Mouse (Mus musculus) liver, embryonic 15.5 days (tissue): ENCODE data around the gene Tmco4. TPM values are rescaled to one million over a fixed set of nuclear protein-coding genes. Genes with fewer than 3 reads are reported as not detected.
"Not testable (repeated sequence)": the region's sequence is repeated elsewhere in the genome, so short reads cannot be mapped to it uniquely, and the experiment has no call there.

ENCODE experiments used
- ATAC-seq: fragments of 200-750 bp; cut with Nextera tagmentation; 2 replicates; pipeline ENCODE4 v1.8.0; 2017; ENCODE audit warnings: moderate number of reproducible peaks, mild to moderate bottlenecking, moderate library complexity; ENCODE audit not compliant: insufficient read depth
- H3K27ac ChIP-seq: fragments of 300-500 bp; sonication (generic); replicated peaks from 2 replicates; pipeline ENCODE4 v1.5.1; 2015; ENCODE audit warnings: mild to moderate bottlenecking, inconsistent platforms
- H3K27me3 ChIP-seq: fragments of 300-500 bp; sonication (generic); 2 replicates; pipeline ENCODE4 v1.6.1; 2015; ENCODE audit warnings: mild to moderate bottlenecking, inconsistent platforms
- H3K36me3 ChIP-seq: fragments of 300-500 bp; sonication (generic); replicated peaks from 2 replicates; pipeline ENCODE4 v1.6.1; 2015; ENCODE audit warnings: moderate library complexity, mild to moderate bottlenecking, inconsistent platforms
- H3K4me1 ChIP-seq: fragments of 300-500 bp; sonication (generic); replicated peaks from 2 replicates; pipeline ENCODE4 v1.6.1; 2015; ENCODE audit warnings: inconsistent platforms
- H3K4me2 ChIP-seq: fragments of 300-500 bp; sonication (generic); 2 replicates; pipeline ENCODE4 v1.6.1; 2015; ENCODE audit warnings: moderate library complexity, mild to moderate bottlenecking, inconsistent platforms
- H3K4me3 ChIP-seq: fragments of 300-500 bp; sonication (generic); replicated peaks from 2 replicates; pipeline ENCODE4 v1.5.1; 2015; ENCODE audit warnings: mild to moderate bottlenecking, inconsistent platforms
- H3K9ac ChIP-seq: fragments of 300-500 bp; sonication (generic); 2 replicates; pipeline ENCODE4 v1.6.1; 2015; ENCODE audit warnings: moderate library complexity, mild to moderate bottlenecking, inconsistent platforms
- H3K9me3 ChIP-seq: fragments of 300-500 bp; sonication (generic); replicated peaks from 2 replicates; pipeline ENCODE4 v1.6.1; 2016; ENCODE audit warnings: inconsistent platforms
- WGBS: fragments of 180-500 bp; shearing (Covaris S2); methylation state at CpG from one replicate; pipeline ENCODE4 v1.1.7; 2015; ENCODE audit warnings: mixed read lengths; ENCODE audit not compliant: insufficient replicate concordance; 5-methylcytosine and 5-hydroxymethylcytosine counted together
- polyA plus RNA-seq: library from polyadenylated mRNA; unstranded; fragments of >200 nt; fragmentation: Nextera tagmentation; extraction: Ambion mirVana; gene quantifications from 2 replicates; pipeline ENCODE4 v1.2.1, GENCODE M21; 2015

Gene Tmco4
- polyA plus RNA-seq, 1 experiment from 2014 or later, result 2.9 TPM

DNA sequence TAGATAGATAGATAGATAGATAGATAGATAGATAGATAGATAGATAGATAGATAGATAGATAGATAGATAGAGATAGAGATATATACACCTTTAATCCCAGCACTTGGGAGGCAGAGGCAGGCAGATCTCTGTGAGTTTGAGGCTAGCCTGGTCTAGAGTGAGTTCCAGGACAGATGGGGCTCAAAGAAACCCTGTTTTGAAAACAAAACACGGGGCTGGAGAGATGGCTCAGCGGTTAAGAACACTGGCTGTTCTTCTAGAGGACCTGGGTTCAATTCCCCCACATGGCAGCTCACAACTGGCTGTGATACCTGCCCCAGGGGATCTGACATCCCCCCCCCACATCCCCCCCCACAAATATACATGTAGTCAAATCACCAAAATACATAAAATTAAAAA lies 1.9 kb downstream of the Tmco4 start:
- peaks cover 34% of the 10 kb centered on the region for H3K4me1 ChIP-seq
- H3K9me3 ChIP-seq, H3K4me2 ChIP-seq, ATAC-seq, H3K36me3 ChIP-seq, H3K27ac ChIP-seq, H3K4me3 ChIP-seq, H3K27me3 ChIP-seq, H3K9ac ChIP-seq: not testable (repeated sequence)
- WGBS, result 73% methylated on average over 2 of the region's 2 CpGs

DNA sequence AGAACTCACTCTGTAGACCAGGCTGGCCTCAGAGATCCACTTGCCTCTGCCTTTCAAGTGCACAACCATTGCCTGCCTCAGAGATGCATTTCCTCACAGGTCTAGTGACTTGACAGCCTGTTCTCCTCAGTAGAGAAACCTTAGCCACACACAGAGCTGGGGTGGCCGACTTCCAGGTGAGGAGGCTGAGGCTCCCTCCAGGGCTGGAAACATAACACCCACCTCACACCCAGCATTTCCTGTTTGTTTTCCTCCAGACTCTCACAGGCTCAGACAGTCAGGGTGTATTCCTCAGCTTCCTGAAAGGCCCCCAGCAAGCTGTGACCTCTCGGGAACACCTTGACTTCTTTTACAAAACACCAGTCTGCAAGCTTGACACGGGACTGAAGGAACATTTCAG lies 2.5 kb downstream of the Tmco4 start:
- no peak for ATAC-seq
- H3K4me3 ChIP-seq, result no peak overlapping the region
- H3K4me2 ChIP-seq, result no peak overlapping the region
- no peaks in the 10 kb centered on the region for H3K9me3 ChIP-seq
- no peaks in the 10 kb centered on the region for H3K27me3 ChIP-seq
- no peaks in the 10 kb centered on the region for H3K36me3 ChIP-seq
- no peak overlapping the region for H3K9ac ChIP-seq
- no peak overlapping the region for H3K27ac ChIP-seq
- WGBS, result 50% methylated on average over 3 of the region's 3 CpGs
- H3K4me1 ChIP-seq, result peaks cover 28% of the 10 kb centered on the region

DNA sequence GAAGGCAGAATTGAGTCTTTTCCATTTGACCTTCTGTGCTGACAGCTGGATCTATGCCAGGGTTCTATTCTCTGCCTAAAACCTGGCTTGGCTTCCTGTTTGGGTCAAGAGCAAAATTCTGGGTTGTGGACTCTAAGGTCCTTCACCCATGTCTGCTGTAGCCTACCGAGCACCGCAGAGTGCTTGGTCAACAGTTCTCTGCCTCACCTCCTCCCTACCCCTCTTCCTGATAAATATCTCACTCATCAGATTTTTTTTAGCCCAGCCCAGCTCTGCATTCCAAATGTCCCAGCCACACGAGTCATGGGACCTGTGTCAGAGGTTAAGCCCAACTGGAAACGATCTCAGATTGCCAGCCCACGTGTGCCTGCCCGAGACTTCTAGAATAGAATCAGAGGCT lies 3.4 kb downstream of the Tmco4 start:
- peaks cover 28% of the 10 kb centered on the region for H3K4me1 ChIP-seq
- H3K4me2 ChIP-seq, result no peak overlapping the region
- WGBS, result 69% methylated on average over 6 of the region's 6 CpGs
- H3K27me3 ChIP-seq, result no peaks in the 10 kb centered on the region
- no peaks in the 10 kb centered on the region for H3K9me3 ChIP-seq
- H3K36me3 ChIP-seq, result no peaks in the 10 kb centered on the region
- H3K4me3 ChIP-seq, result no peak overlapping the region
- H3K9ac ChIP-seq, result no peak overlapping the region
- no peak for ATAC-seq
- no peak overlapping the region for H3K27ac ChIP-seq

DNA sequence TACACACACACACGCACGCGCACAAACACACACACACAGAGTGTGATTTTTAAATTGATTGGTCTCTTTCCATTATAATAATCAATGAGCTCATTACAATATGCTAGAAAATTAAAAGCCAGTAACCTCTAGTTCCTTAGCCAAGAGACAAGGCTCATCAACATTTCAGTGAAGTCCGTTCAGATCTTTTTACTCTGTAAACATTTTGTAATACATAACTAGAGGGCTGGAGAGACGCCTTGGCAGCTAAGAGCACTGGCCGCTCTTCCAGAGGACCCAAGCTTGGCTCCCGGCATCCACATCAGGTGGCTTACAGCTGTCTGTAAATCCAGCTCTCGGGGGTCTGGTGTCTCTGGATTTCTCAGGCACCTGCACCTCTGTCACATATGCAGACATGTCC lies 7.3 kb downstream of the Tmco4 start:
- 80% methylated on average over 8 of the region's 8 CpGs for WGBS
- Histone ChIP-seq H3K27me3 (no peaks in the 10 kb centered on the region), H3K27ac (no peak overlapping the region), H3K9ac (no peak overlapping the region), H3K4me3 (no peak overlapping the region), H3K9me3 (no peaks in the 10 kb centered on the region), H3K4me1 (peaks cover 3% of the 10 kb centered on the region; the same call in 1 of the 2 replicates), H3K36me3 (no peaks in the 10 kb centered on the region), H3K4me2 (no peak overlapping the region)
- no peak for ATAC-seq

DNA sequence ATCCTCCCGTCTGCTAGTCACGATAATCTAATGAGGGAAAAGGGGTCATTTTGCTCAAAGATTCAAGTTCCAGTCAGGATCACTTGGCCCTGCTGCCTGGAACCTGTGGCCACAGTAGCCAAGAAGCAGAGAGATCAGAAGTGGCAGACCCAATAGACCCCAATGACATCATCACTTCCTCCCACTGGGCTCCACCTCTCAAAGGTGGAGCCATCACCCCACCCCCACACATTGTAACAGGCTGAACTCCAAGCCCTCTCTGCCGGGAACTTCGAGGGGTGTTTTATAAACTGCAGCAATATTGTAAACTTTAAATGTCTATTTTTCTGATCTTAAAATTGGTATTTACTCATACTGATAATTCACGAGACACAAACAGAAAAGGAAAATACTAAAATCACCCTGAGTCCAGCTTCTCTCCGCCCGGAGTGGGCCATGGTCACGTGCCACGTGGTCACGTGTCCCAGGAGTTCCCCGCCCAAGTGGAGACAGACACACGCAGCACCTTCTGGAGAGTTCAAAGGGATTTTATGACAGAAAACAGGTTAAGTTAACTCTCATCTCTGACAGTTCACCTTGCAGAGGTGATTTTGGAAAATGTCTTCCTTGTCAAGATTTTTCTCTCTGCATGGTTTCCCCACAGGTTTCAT lies 8.2 kb downstream of the Tmco4 start:
- no peak for ATAC-seq
- Histone ChIP-seq H3K4me3 (no peak overlapping the region), H3K9ac (no peak overlapping the region), H3K4me1 (peaks cover 3% of the 10 kb centered on the region; the same call in 1 of the 2 replicates), H3K9me3 (no peaks in the 10 kb centered on the region), H3K36me3 (no peaks in the 10 kb centered on the region), H3K4me2 (peak overlapping the region; percentile 18; the same call in 1 of the 2 replicates), H3K27ac (no peak overlapping the region), H3K27me3 (no peaks in the 10 kb centered on the region)
- WGBS, result 27% methylated on average over 12 of the region's 12 CpGs

DNA sequence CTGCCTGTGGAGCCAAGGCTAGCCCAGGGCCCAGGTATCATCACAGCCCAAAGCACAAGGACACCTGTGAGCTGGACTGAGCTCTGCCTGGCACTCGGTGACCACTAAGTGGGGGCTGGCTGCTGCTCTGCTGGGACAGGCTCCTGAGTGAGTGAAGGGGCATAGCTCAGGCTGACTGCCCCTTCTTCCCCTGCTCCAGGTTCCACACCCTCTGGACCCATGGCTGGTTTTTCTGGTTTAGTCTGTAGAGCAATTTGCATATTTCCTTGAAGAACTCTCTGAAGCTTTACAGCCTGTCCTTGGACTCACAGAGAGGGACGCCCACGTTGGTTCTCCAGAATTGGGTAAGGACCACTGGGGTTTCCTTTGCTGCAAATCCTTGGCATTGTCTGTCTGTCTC lies 10.7 kb downstream of the Tmco4 start:
- no peak overlapping the region for H3K9ac ChIP-seq
- H3K4me2 ChIP-seq, result no peak overlapping the region
- WGBS, result 68% methylated on average over 3 of the region's 3 CpGs
- H3K36me3 ChIP-seq, result no peaks in the 10 kb centered on the region
- peaks cover 5% of the 10 kb centered on the region; the same call in 1 of the 2 replicates for H3K4me1 ChIP-seq
- H3K27ac ChIP-seq, result no peak overlapping the region
- no peak overlapping the region for H3K4me3 ChIP-seq
- no peaks in the 10 kb centered on the region for H3K27me3 ChIP-seq
- H3K9me3 ChIP-seq, result no peaks in the 10 kb centered on the region
- no peak for ATAC-seq

DNA sequence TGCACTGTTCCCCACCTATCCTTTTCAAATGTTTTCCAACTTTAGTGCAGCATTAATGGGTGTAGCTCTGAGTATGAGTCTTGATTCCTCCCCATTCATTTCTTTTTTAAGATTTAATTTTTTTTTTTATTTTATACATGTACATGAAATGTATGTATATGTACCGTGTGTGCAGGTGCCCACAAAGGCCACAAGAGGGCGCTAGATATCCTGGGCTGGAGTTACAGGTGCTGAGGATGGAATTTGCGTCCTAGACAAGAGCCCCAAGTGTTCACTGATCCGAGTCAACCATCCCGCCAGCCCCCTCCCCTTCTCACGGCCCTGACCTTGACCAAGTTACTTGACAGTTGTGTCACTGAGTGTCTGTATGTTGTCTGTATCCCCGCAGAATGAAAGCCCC lies 12.1 kb downstream of the Tmco4 start:
- Histone ChIP-seq H3K4me1 (peaks cover 5% of the 10 kb centered on the region; the same call in 1 of the 2 replicates), H3K9ac (no peak overlapping the region), H3K9me3 (no peaks in the 10 kb centered on the region), H3K4me3 (no peak overlapping the region), H3K36me3 (no peaks in the 10 kb centered on the region), H3K27me3 (no peaks in the 10 kb centered on the region), H3K4me2 (no peak overlapping the region), H3K27ac (no peak overlapping the region)
- no peak for ATAC-seq
- WGBS, result 68% methylated on average over 7 of the region's 7 CpGs

DNA sequence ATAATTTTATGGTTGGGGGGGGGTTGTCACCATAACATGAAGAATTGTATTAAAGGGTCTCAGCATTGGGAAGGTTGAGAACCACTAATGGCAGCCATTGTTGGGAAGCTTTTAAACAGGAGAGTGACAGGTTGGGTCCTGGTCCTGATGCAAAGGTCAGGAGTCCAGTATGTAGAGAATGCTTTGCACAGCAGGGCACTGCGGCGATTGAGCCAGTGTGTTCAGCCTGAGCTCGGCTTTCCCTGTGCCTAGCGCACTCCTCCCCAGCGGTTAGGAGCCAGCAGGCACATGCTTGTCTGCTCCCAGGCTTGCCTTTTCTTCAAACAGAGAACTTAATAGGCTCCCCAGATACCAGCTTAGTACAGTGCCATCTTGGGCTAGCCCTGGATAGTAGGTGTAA lies 13.6 kb downstream of the Tmco4 start:
- Histone ChIP-seq H3K4me3 (no peak overlapping the region), H3K36me3 (no peaks in the 10 kb centered on the region), H3K4me2 (no peak overlapping the region), H3K27ac (no peak overlapping the region), H3K27me3 (no peaks in the 10 kb centered on the region), H3K9me3 (no peaks in the 10 kb centered on the region), H3K4me1 (0 out of 2 replicates have a peak, but pooled peaks cover 2% of the 10 kb centered on the region), H3K9ac (no peak overlapping the region)
- no peak for ATAC-seq
- WGBS, result 76% methylated on average over 5 of the region's 5 CpGs

DNA sequence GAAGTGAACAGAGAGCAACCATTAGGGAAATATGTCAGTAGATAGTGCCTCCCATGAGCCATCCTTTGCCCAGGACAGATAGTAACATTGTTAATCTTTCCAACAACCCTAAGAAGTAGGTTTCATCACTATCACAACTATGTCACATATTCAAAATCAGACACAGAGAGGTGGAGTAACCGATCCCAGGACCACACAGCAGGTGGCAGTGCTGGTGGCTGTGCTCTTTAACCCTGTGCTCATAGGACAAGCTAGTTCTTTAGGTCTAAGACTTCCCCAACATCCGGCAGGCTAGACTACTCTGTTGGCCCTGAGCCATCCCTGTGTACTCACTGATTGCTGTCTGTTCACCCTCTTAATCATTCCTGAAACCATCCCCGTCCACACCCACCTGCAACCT lies 21.7 kb downstream of the Tmco4 start:
- ATAC-seq, result no peak
- H3K9ac ChIP-seq, result no peak overlapping the region
- WGBS, result 54% methylated on average over 3 of the region's 3 CpGs

DNA sequence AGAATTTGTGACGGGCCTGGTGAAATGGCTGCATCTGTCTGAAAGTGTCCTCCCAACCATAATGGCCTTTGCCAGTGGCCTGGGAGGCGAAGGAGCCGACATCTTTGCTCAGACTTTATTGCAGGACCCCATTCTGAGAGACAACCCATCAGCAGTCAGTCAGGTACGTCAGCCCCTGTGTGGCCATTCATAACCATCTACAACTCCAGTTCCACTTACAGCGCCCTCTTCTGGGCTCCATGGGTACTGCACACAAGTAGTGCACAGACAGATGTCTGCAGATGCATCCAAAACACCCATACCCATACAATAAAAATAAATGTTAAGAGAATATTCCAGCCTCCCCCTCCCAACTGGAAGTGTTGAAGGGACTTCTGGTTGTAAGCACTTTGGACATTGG lies 23.7 kb downstream of the Tmco4 start:
- Histone ChIP-seq H3K36me3 (peaks cover 5% of the 10 kb centered on the region; the same call in 1 of the 2 replicates), H3K9me3 (no peaks in the 10 kb centered on the region), H3K4me2 (no peak overlapping the region), H3K27me3 (no peaks in the 10 kb centered on the region), H3K27ac (no peak overlapping the region), H3K4me1 (no peaks in the 10 kb centered on the region), H3K4me3 (no peak overlapping the region), H3K9ac (no peak overlapping the region)
- 57% methylated on average over 5 of the region's 5 CpGs for WGBS
- no peak for ATAC-seq

More for the DNA sequence above, 21.7 kb downstream of the Tmco4 start:
- H3K27ac ChIP-seq, result no peak overlapping the region
- H3K36me3 ChIP-seq, result peaks cover 5% of the 10 kb centered on the region; the same call in 1 of the 2 replicates
- no peaks in the 10 kb centered on the region for H3K27me3 ChIP-seq
- no peaks in the 10 kb centered on the region for H3K4me1 ChIP-seq
- no peaks in the 10 kb centered on the region for H3K9me3 ChIP-seq
- H3K4me3 ChIP-seq, result no peak overlapping the region
- H3K4me2 ChIP-seq, result no peak overlapping the region

DNA sequence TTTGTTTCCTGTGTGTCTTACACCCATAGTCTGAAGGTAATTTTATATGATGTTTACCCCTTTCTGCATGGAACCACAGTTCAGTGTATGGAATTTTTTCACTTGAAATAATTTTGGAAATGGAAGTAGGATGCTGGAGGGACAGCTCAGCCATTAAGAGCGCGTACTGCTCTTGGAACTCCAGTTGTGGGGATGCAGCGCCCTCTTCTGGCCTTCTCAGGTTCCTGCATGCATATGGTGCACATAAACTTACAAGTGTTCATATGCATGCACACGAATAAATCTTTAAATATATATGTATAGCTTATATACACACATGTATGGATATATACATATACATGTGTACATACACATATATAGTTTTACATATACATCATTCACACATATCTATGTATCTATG lies 24.4 kb downstream of the Tmco4 start:
- no peak for ATAC-seq
- Histone ChIP-seq H3K4me1 (no peaks in the 10 kb centered on the region), H3K36me3 (peaks cover 5% of the 10 kb centered on the region; the same call in 1 of the 2 replicates), H3K27me3 (no peaks in the 10 kb centered on the region), H3K9ac (no peak overlapping the region), H3K4me3 (no peak overlapping the region), H3K4me2 (no peak overlapping the region), H3K9me3 (no peaks in the 10 kb centered on the region), H3K27ac (no peak overlapping the region)
- 70% methylated on average over 4 of the region's 4 CpGs for WGBS

DNA sequence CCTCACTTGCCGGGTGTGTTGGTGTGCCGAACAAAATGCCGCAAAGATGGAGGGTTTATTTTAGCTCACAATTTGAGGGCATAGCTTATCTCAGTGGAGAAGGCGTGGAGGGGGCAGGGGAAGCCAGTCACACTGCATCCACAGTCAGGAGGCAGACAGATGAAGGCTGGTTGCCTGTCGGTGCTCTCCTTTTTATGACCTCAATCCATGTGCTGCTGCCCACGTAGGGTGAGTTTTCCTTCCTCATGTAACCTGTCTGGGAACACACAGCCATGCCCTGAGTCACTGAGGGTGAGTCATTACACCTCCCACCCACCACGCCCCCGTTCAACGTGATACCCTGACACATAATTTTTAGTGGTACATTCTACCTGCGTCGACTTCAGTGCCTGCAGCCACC lies 25.9 kb downstream of the Tmco4 start:
- peaks cover 5% of the 10 kb centered on the region; the same call in 1 of the 2 replicates for H3K36me3 ChIP-seq
- no peak overlapping the region for H3K9ac ChIP-seq

More for the DNA sequence above, 25.9 kb downstream of the Tmco4 start:
- no peaks in the 10 kb centered on the region for H3K9me3 ChIP-seq
- no peak for ATAC-seq
- no peak overlapping the region for H3K27ac ChIP-seq
- no peaks in the 10 kb centered on the region for H3K4me1 ChIP-seq
- 69% methylated on average over 11 of the region's 11 CpGs for WGBS
- H3K4me3 ChIP-seq, result no peak overlapping the region
- no peaks in the 10 kb centered on the region for H3K27me3 ChIP-seq
- no peak overlapping the region for H3K4me2 ChIP-seq
